Mouse (Mus musculus) CD4-positive naive resting alpha-beta T cell, adult 76 days (primary cell): ENCODE measurements around the gene Gm45140. TPM values are rescaled to one million over a fixed set of nuclear protein-coding genes. Genes with fewer than 3 reads are reported as not detected.

Source experiments
- total RNA-seq: library from RNA; stranded (reverse); gene quantifications from one replicate; pipeline ENCODE4 v1.2.4, GENCODE M21; 2023

Gm45140 gene
- 6.3 TPM for total RNA-seq

GRCm38 (mm10) chr6:87835695-87836094 lies at the start of gene Gm45140:
TSS of gene Gm45140 (minus strand) at chr6:87835795.

GRCm38 (mm10) chr6:87850900-87851614 lies 15.5 kb upstream of the Gm45140 start, which contains the start of gene Cnbp:
TSS of gene Cnbp (minus strand) at chr6:87851106.

GRCm38 (mm10) chr6:87838551-87839197 lies 3.1 kb upstream of the Gm45140 start, which contains the start of gene Isy1:
TSS of gene Isy1 (minus strand) at chr6:87838798.

GRCm38 (mm10) chr6:87811675-87812338 lies 23.8 kb downstream of the Gm45140 start, which contains the start of gene Rab43:
TSS of gene Rab43 (minus strand) at chr6:87812164.

GRCm38 (mm10) chr6:87777842-87778241 lies 57.8 kb downstream of the Gm45140 start, which contains the start of gene Gp9:
TSS of gene Gp9 (plus strand) at chr6:87778072.

Other genes starting within 250 kb of the Gm45140 start
- not detected for gene Prokr1, start 245.1 kb downstream of the Gm45140 start, total RNA-seq
- gene Aplf, start 163.6 kb downstream of the Gm45140 start, total RNA-seq: 2.6 TPM
- not detected for gene Efcc1, start 104.9 kb downstream of the Gm45140 start, total RNA-seq
- gene Gp9, start 57.7 kb downstream of the Gm45140 start, total RNA-seq: not detected
- 28.1 TPM for gene Rab43, start 23.6 kb downstream of the Gm45140 start, total RNA-seq
- 79.8 TPM for gene Isy1, start 3.0 kb upstream of the Gm45140 start, total RNA-seq
- 566 TPM for gene Cnbp, start 15.3 kb upstream of the Gm45140 start, total RNA-seq
- 173 TPM for gene Copg1, start 52.0 kb upstream of the Gm45140 start, total RNA-seq
- 41.5 TPM for gene Hmces, start 78.1 kb upstream of the Gm45140 start, total RNA-seq
- 0.64 TPM for gene H1fx, start 145.8 kb upstream of the Gm45140 start, total RNA-seq
- gene Rab7, start 209.5 kb upstream of the Gm45140 start, total RNA-seq: 151 TPM
- 91.0 TPM for gene Rpn1, start 248.7 kb upstream of the Gm45140 start, total RNA-seq